Mouse (Mus musculus) heart, postnatal 0 days (tissue): ENCODE results near the gene Epb41. TPM values are rescaled to one million over a fixed set of nuclear protein-coding genes. Genes with fewer than 3 reads are reported as not detected.

Source experiments
- ATAC-seq: fragments of 200-750 bp; cut with Nextera tagmentation; 2 replicates; pipeline ENCODE4 v1.8.0; 2017; ENCODE audit warnings: low read depth, moderate number of reproducible peaks, moderate library complexity; ENCODE audit not compliant: insufficient read depth
- DNase-seq: peaks from one replicate; pipeline ENCODE4 v3.0.0-alpha.2; 2016; ENCODE audit warnings: low spot score
- H3K27ac ChIP-seq: fragments of 300-500 bp; sonication (generic); 2 replicates; pipeline ENCODE4 v1.5.1; 2014; ENCODE audit warnings: low read depth, mild to moderate bottlenecking
- H3K27me3 ChIP-seq: fragments of 300-500 bp; sonication (generic); 2 replicates; pipeline ENCODE4 v1.6.1; 2014; ENCODE audit warnings: low read length, mixed read lengths; ENCODE audit not compliant: control insufficient read depth, insufficient read depth
- H3K36me3 ChIP-seq: fragments of 300-500 bp; sonication (generic); replicated peaks from 2 replicates; pipeline ENCODE4 v1.6.1; 2014; ENCODE audit warnings: low read length, mixed read lengths; ENCODE audit not compliant: control insufficient read depth, insufficient read depth
- H3K4me1 ChIP-seq: fragments of 300-500 bp; sonication (generic); 2 replicates; pipeline ENCODE4 v1.6.1; 2014; ENCODE audit warnings: antibody characterized with exemption; ENCODE audit not compliant: control insufficient read depth, insufficient read depth
- H3K4me2 ChIP-seq: fragments of 300-500 bp; sonication (generic); 2 replicates; pipeline ENCODE4 v1.6.1; 2014; ENCODE audit warnings: low read depth, mild to moderate bottlenecking, low read length, moderate library complexity
- H3K4me3 ChIP-seq: fragments of 300-500 bp; sonication (generic); 2 replicates; pipeline ENCODE4 v1.5.1; 2014; ENCODE audit warnings: low read depth, low read length
- H3K9ac ChIP-seq: fragments of 300-500 bp; sonication (generic); replicated peaks from 2 replicates; pipeline ENCODE4 v1.6.1; 2014; ENCODE audit warnings: low read depth, low read length, mixed read lengths
- H3K9me3 ChIP-seq: fragments of 300-500 bp; sonication (generic); replicated peaks from 2 replicates; pipeline ENCODE4 v1.6.1; 2016; ENCODE audit warnings: low read length; ENCODE audit not compliant: control insufficient read depth
- CTCF ChIP-seq: IDR thresholded peaks from 2 replicates; pipeline ENCODE4 v1.5.1; 2016; ENCODE audit warnings: antibody characterized with exemption, control low read depth, low read depth
- EP300 ChIP-seq: IDR thresholded peaks from 2 replicates; pipeline ENCODE4 v1.6.1; 2016; ENCODE audit warnings: antibody characterized with exemption, low read depth
- WGBS: fragments of 180-500 bp; shearing (Covaris S2); extraction: QIAGEN DNeasy Blood & Tissue Kit; methylation state at CpG from one replicate; pipeline ENCODE4 v1.1.7; 2014; 5-methylcytosine and 5-hydroxymethylcytosine counted together
- polyA plus RNA-seq: library from polyadenylated mRNA; unstranded; fragments of >200 nt; fragmentation: Nextera tagmentation; extraction: Ambion mirVana; gene quantifications from 2 replicates; pipeline ENCODE4 v1.2.1, GENCODE M21; 2015
- total RNA-seq: library from RNA; depleted of rRNA; stranded (reverse); fragments of >200 nt; gene quantifications from 2 replicates; pipeline ENCODE4 v1.2.3, GENCODE M21; 2014; ENCODE audit warnings: low replicate concordance

Gene Epb41
- total and polyA plus RNA-seq, 2 experiments from 2014 or later = 26.6 to 52.8 TPM

GRCm38 (mm10) chr4:132023816-132024215 is 51.3 kb downstream of the Epb41 start:
- 0 out of 2 replicates have a peak, but pooled peaks cover 3% of the 10 kb centered on the region for H3K36me3 ChIP-seq
- H3K9me3 ChIP-seq = no peaks in the 10 kb centered on the region
- H3K4me2 ChIP-seq = no peak overlapping the region
- TF ChIP-seq EP300 (no peak), CTCF (no peak)
- H3K4me3 ChIP-seq = no peak overlapping the region
- peaks cover 7% of the 10 kb centered on the region; the same call in 1 of the 2 replicates for H3K4me1 ChIP-seq
- H3K27me3 ChIP-seq = no peaks in the 10 kb centered on the region
- 96% methylated on average over 2 of the region's 2 CpGs for WGBS
- H3K9ac ChIP-seq = no peak overlapping the region
- no peak for DNase-seq
- ATAC-seq = no peak
- H3K27ac ChIP-seq = no peak overlapping the region

GRCm38 (mm10) chr4:132022639-132023038 is 52.5 kb downstream of the Epb41 start:
- DNase-seq = no peak
- no peak overlapping the region for H3K4me2 ChIP-seq
- no peak overlapping the region for H3K9ac ChIP-seq
- no peaks in the 10 kb centered on the region for H3K9me3 ChIP-seq
- no peaks in the 10 kb centered on the region for H3K4me1 ChIP-seq
- no peak overlapping the region for H3K27ac ChIP-seq
- TF ChIP-seq CTCF (no peak), EP300 (no peak)
- H3K27me3 ChIP-seq = no peaks in the 10 kb centered on the region
- WGBS = 95% methylated on average over 4 of the region's 4 CpGs
- H3K4me3 ChIP-seq = no peak overlapping the region
- ATAC-seq = no peak
- H3K36me3 ChIP-seq = 0 out of 2 replicates have a peak, but pooled peaks cover 3% of the 10 kb centered on the region

GRCm38 (mm10) chr4:132021883-132022282 is 53.2 kb downstream of the Epb41 start:
- no peak overlapping the region for H3K4me3 ChIP-seq
- H3K36me3 ChIP-seq = 0 out of 2 replicates have a peak, but pooled peaks cover 3% of the 10 kb centered on the region
- no peak for TF ChIP-seq EP300
- no peak for TF ChIP-seq CTCF
- H3K4me1 ChIP-seq = no peaks in the 10 kb centered on the region
- no peak overlapping the region for H3K9ac ChIP-seq
- ATAC-seq (no peak), DNase-seq (no peak)
- H3K27ac ChIP-seq = no peak overlapping the region
- no peaks in the 10 kb centered on the region for H3K27me3 ChIP-seq
- H3K9me3 ChIP-seq = no peaks in the 10 kb centered on the region
- no peak overlapping the region for H3K4me2 ChIP-seq
- 83% methylated on average over 7 of the region's 7 CpGs for WGBS

GRCm38 (mm10) chr4:132018547-132018946 is 56.6 kb downstream of the Epb41 start:
- ATAC-seq (no peak), DNase-seq (no peak)
- Histone ChIP-seq H3K4me1 (no peaks in the 10 kb centered on the region), H3K9ac (no peak overlapping the region), H3K27ac (no peak overlapping the region), H3K9me3 (no peaks in the 10 kb centered on the region), H3K4me2 (no peak overlapping the region), H3K36me3 (0 out of 2 replicates have a peak, but pooled peaks cover 3% of the 10 kb centered on the region), H3K27me3 (no peaks in the 10 kb centered on the region), H3K4me3 (no peak overlapping the region)
- WGBS = 55% methylated on average over 4 of the region's 4 CpGs
- no peak for TF ChIP-seq CTCF
- no peak for TF ChIP-seq EP300

- no peak for TF ChIP-seq CTCF
- no peak overlapping the region for H3K4me2 ChIP-seq
- H3K4me1 ChIP-seq = no peaks in the 10 kb centered on the region
- H3K4me3 ChIP-seq = no peak overlapping the region
- H3K27ac ChIP-seq = no peak overlapping the region
- H3K36me3 ChIP-seq = no peaks in the 10 kb centered on the region
- no peak overlapping the region for H3K9ac ChIP-seq
- no peaks in the 10 kb centered on the region for H3K9me3 ChIP-seq
- no peak for DNase-seq
- ATAC-seq = no peak
- H3K27me3 ChIP-seq = no peaks in the 10 kb centered on the region
- WGBS = 80% methylated on average over 3 of the region's 3 CpGs
Observed at GRCm38 (mm10) chr4:132015374-132015773, 59.7 kb downstream of the Epb41 start.

- Histone ChIP-seq H3K27me3 (no peaks in the 10 kb centered on the region), H3K4me2 (no peak overlapping the region), H3K36me3 (peaks cover 5% of the 10 kb centered on the region; the same call in 1 of the 2 replicates), H3K4me3 (no peak overlapping the region), H3K27ac (no peak overlapping the region), H3K4me1 (no peaks in the 10 kb centered on the region), H3K9me3 (no peaks in the 10 kb centered on the region), H3K9ac (no peak overlapping the region)
- DNase-seq (no peak), ATAC-seq (no peak)
- TF ChIP-seq EP300 = no peak
- TF ChIP-seq CTCF = no peak
- 92% methylated on average over 3 of the region's 3 CpGs for WGBS
Observed at GRCm38 (mm10) chr4:132011619-132012018, 63.5 kb downstream of the Epb41 start.
